Mouse (Mus musculus) leukemia stem cell, adult 10-12 weeks (primary cell): Measurements from ENCODE around the gene Ppil4. TPM values are rescaled to one million over a fixed set of nuclear protein-coding genes. Genes with fewer than 3 reads are reported as not detected.

Source experiments
- polyA plus RNA-seq: library from polyadenylated mRNA; stranded (reverse); fragments of >175 nt; gene quantifications from 2 replicates; pipeline ENCODE4 v1.2.3, GENCODE M21; 2012; ENCODE audit warnings: low replicate concordance

The Ppil4 gene
- 0.34 and 5.1 TPM in 2 replicates for polyA plus RNA-seq

GRCm38 (mm10) chr10:7792751-7793385, at the start of gene Ppil4, which contains the start of gene Ginm1:
Gene Ppil4, plus strand, starts transcription at chr10:7792891.
Gene Ginm1, minus strand, starts transcription at chr10:7792824.

GRCm38 (mm10) chr10:7832171-7832676, 39.5 kb downstream of the Ppil4 start, which contains the start of gene Zc3h12d:
Gene Zc3h12d, plus strand, starts transcription at chr10:7832470.

Other genes with a start within 250 kb of the Ppil4 start
- 2.4 and 2.9 TPM in 2 replicates for gene Lrp11, start 203.1 kb upstream of the Ppil4 start, polyA plus RNA-seq
- 0.38 and 1.9 TPM in 2 replicates for gene Nup43, start 125.4 kb upstream of the Ppil4 start, polyA plus RNA-seq
- 35.9 and 38.3 TPM in 2 replicates for gene Pcmt1, start 111.8 kb upstream of the Ppil4 start, polyA plus RNA-seq
- gene Lats1, start 111.7 kb upstream of the Ppil4 start, polyA plus RNA-seq: 5.7 and 7.6 TPM in 2 replicates
- 0.32 and 0.92 TPM in 2 replicates for gene Katna1, start 66.9 kb upstream of the Ppil4 start, polyA plus RNA-seq
- gene Ginm1, start 67 bp upstream of the Ppil4 start, polyA plus RNA-seq: 14.8 and 26.1 TPM in 2 replicates
- 4.9 and 5.5 TPM in 2 replicates for gene Zc3h12d, start 39.6 kb downstream of the Ppil4 start, polyA plus RNA-seq
- 10.2 and 12.4 TPM in 2 replicates for gene Tab2, start 163.3 kb downstream of the Ppil4 start, polyA plus RNA-seq